Mouse (Mus musculus) embryonic facial prominence, embryonic 13.5 days (tissue): ENCODE measurements around the gene Bicc1. TPM values are rescaled to one million over a fixed set of nuclear protein-coding genes. Genes with fewer than 3 reads are reported as not detected.

Source experiments
- ATAC-seq: fragments of 200-750 bp; cut with Nextera tagmentation; 2 replicates; pipeline ENCODE4 v1.8.0; 2017; ENCODE audit warnings: low read depth; ENCODE audit not compliant: insufficient number of reproducible peaks, insufficient read depth, low FRiP score, low TSS enrichment
- H3K27ac ChIP-seq: fragments of 300-500 bp; sonication (generic); 2 replicates; pipeline ENCODE4 v1.5.1; 2015; ENCODE audit warnings: moderate library complexity, mild to moderate bottlenecking, inconsistent platforms
- H3K27me3 ChIP-seq: fragments of 300-500 bp; sonication (generic); 2 replicates; pipeline ENCODE4 v1.6.1; 2015; ENCODE audit warnings: mild to moderate bottlenecking, inconsistent platforms
- H3K36me3 ChIP-seq: fragments of 300-500 bp; sonication (generic); 2 replicates; pipeline ENCODE4 v1.6.1; 2015; ENCODE audit warnings: mild to moderate bottlenecking, inconsistent platforms
- H3K4me1 ChIP-seq: fragments of 300-500 bp; sonication (generic); 2 replicates; pipeline ENCODE4 v1.6.1; 2015; ENCODE audit warnings: inconsistent platforms
- H3K4me2 ChIP-seq: fragments of 300-500 bp; sonication (generic); 2 replicates; pipeline ENCODE4 v1.6.1; 2015; ENCODE audit warnings: moderate library complexity, mild to moderate bottlenecking, inconsistent platforms
- H3K4me3 ChIP-seq: fragments of 300-500 bp; sonication (generic); 2 replicates; pipeline ENCODE4 v1.5.1; 2015; ENCODE audit warnings: mild to moderate bottlenecking, inconsistent platforms
- H3K9ac ChIP-seq: fragments of 300-500 bp; sonication (generic); 2 replicates; pipeline ENCODE4 v1.6.1; 2015; ENCODE audit warnings: mild to moderate bottlenecking, inconsistent platforms
- H3K9me3 ChIP-seq: fragments of 300-500 bp; sonication (generic); 2 replicates; pipeline ENCODE4 v1.6.1; 2016; ENCODE audit warnings: inconsistent platforms
- WGBS: fragments of 180-500 bp; shearing (Covaris S2); methylation state at CpG from one replicate; pipeline ENCODE4 v1.1.7; 2015; ENCODE audit warnings: mixed read lengths; 5-methylcytosine and 5-hydroxymethylcytosine counted together
- polyA plus RNA-seq: library from polyadenylated mRNA; unstranded; fragments of >200 nt; fragmentation: Nextera tagmentation; extraction: Ambion mirVana; gene quantifications from 2 replicates; pipeline ENCODE4 v1.2.1, GENCODE M21; 2015

Bicc1 gene
- polyA plus RNA-seq, 1 experiment from 2014 or later, result 25.9 TPM

DNA sequence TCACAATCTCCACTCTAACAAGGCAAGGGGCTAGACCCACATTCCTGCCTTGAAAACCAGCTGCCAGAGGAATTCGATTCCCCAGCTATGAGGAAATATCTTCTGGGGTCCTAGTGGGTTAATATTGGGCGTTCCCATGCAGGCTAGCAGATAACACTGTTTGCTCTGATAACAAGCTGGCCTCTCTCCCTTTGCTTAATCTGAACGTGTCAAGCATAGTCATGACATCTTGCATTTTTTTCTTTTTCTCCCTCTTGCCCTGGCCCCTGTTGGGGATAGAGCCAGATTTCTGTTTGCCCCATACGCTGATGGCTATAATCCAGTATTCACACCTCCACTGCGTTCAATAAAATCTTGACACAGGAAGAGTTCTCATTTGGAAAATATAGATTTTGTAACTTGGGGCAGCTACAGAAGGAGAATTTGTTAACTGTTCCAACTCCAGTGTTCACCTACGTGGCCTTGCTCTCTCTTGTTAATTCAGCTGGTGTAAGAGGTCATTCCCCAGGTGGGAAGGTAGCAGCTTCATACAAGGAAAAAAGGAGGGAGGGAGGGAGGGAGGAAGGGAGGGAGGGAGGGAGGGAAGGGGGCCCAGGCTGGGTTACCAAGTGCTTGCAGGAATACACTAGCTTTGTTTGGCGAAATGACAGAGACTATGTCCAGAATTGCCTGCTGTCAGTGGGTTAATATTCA, 24.0 kb upstream of the Bicc1 start:
- Histone ChIP-seq H3K9me3 (no peaks in the 10 kb centered on the region), H3K27me3 (no peaks in the 10 kb centered on the region), H3K4me2 (no peak overlapping the region), H3K27ac (no peak overlapping the region), H3K4me1 (peaks cover 20% of the 10 kb centered on the region), H3K9ac (no peak overlapping the region), H3K36me3 (no peaks in the 10 kb centered on the region), H3K4me3 (no peak overlapping the region)
- no peak for ATAC-seq
- 49% methylated on average over 7 of the region's 7 CpGs for WGBS

DNA sequence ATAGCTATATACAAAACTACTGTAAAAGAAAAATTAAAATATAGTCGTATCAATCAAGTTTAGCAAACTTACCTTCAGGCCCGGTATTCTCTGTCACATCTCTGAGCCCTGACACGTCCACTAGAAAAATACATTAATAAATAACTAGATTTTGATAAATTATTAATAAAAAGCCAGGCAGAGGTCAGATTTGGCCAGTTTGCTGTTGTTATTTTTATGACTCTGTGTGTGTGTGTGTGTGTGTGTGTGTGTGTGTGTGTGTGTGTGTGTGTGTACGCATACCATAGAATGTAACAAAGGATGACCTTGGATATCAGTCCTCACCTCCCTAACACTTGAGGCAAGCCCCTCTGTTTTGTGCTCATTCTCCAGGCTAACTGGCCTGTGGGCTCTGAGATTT, 22.4 kb upstream of the Bicc1 start:
- Histone ChIP-seq H3K9ac (no peak overlapping the region), H3K4me1 (peaks cover 20% of the 10 kb centered on the region), H3K27me3 (no peaks in the 10 kb centered on the region), H3K4me3 (no peak overlapping the region), H3K27ac (no peak overlapping the region), H3K9me3 (no peaks in the 10 kb centered on the region), H3K36me3 (no peaks in the 10 kb centered on the region), H3K4me2 (no peak overlapping the region)
- ATAC-seq, result no peak
- 91% methylated on average over 4 of the region's 4 CpGs for WGBS

DNA sequence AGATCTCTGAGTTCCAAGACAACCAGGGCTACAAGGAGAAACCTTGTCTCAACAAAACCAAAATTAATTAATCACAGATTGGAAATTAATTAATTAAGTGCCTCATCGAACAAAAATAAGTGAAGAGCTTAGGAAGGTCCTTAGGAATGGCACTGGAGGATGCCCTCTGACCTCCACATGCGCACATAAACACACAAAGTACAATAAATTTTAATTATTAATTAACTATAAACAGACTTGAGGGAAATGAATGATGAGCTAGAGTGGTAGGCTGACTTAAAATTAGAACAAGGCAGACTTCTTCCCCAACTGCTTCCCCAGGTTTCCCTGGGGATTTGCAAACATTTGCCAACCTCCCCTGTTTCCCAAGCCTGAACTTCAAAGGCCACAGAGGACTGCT, 21.6 kb upstream of the Bicc1 start:
- peaks cover 20% of the 10 kb centered on the region for H3K4me1 ChIP-seq
- H3K27ac ChIP-seq, result no peak overlapping the region
- no peak overlapping the region for H3K4me2 ChIP-seq
- no peaks in the 10 kb centered on the region for H3K9me3 ChIP-seq
- ATAC-seq, result no peak
- no peaks in the 10 kb centered on the region for H3K36me3 ChIP-seq
- H3K9ac ChIP-seq, result no peak overlapping the region
- no peaks in the 10 kb centered on the region for H3K27me3 ChIP-seq
- no peak overlapping the region for H3K4me3 ChIP-seq
- WGBS, result 82% methylated on average over 2 of the region's 2 CpGs

DNA sequence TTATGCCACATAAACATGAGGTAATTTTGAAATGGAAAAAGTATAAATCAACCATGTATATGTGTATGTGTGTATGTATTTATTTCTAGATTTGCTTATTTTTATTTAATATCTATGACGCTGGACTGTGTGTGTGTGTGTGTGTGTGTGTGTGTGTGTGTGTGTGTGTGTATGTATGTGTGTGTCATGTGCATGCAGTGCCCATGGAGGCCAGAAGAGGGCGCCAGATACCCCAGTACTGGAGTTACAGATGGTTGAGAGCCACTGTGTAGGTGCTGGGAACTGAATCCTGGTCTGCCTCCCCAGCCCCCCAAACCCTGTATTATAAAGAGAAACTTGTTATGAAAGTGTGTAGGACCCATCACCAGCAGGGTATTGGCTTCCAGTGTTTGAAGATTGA, 20.6 kb upstream of the Bicc1 start:
- no peak for ATAC-seq
- Histone ChIP-seq H3K36me3 (no peaks in the 10 kb centered on the region), H3K4me2 (no peak overlapping the region), H3K27me3 (no peaks in the 10 kb centered on the region), H3K9ac (no peak overlapping the region), H3K4me1 (peaks cover 12% of the 10 kb centered on the region), H3K27ac (no peak overlapping the region), H3K4me3 (no peak overlapping the region), H3K9me3 (no peaks in the 10 kb centered on the region)
- 62% methylated on average over 2 of the region's 2 CpGs for WGBS

DNA sequence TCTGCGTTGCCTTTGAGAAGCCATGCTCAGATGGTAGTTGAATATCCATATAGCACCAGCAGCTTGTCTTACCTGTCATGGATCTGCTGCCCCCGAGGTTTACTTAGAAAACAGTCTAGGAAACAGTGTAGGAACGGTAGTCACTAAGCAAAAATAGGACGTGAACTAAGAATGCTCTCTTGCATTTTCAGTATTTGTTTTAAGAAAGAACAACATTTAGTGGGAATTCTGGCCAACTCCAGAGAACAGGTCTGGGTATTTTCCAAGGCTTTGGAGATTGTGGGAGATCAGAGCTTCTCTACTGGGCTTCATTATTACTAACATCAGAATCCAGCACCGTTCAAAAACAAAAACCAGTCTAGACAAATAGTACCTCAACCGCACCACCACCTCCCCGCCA, 17.7 kb upstream of the Bicc1 start:
- Histone ChIP-seq H3K27me3 (no peaks in the 10 kb centered on the region), H3K36me3 (no peaks in the 10 kb centered on the region), H3K4me2 (no peak overlapping the region), H3K4me3 (no peak overlapping the region), H3K4me1 (no peaks in the 10 kb centered on the region), H3K27ac (no peak overlapping the region), H3K9ac (no peak overlapping the region), H3K9me3 (no peaks in the 10 kb centered on the region)
- 86% methylated on average over 7 of the region's 7 CpGs for WGBS
- no peak for ATAC-seq

DNA sequence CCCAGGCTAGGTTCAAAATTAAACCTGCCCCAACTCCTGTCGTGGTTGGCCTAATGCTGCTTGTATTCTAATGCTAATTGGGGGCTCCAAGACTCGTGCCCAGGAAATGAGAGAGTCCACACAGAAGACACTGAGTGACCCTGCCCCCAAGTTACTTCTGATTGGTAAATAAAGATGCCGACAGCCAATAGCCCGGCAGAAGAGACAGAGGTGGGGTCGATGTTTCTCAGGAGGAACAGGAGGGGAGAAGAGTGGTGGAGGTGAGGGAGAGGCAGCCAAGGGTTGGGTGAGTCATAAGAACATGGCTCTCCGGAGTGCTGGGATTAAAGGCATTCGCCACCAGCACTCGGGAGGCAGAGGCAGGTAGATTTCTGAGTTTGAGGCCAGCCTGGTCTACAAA, 16.8 kb upstream of the Bicc1 start:
- H3K4me3 ChIP-seq, result no peak overlapping the region
- H3K27me3 ChIP-seq, result no peaks in the 10 kb centered on the region
- 75% methylated on average over 8 of the region's 8 CpGs for WGBS
- no peak overlapping the region for H3K27ac ChIP-seq
- H3K4me1 ChIP-seq, result no peaks in the 10 kb centered on the region
- H3K9ac ChIP-seq, result no peak overlapping the region
- H3K9me3 ChIP-seq, result no peaks in the 10 kb centered on the region
- H3K4me2 ChIP-seq, result no peak overlapping the region
- H3K36me3 ChIP-seq, result no peaks in the 10 kb centered on the region
- no peak for ATAC-seq

DNA sequence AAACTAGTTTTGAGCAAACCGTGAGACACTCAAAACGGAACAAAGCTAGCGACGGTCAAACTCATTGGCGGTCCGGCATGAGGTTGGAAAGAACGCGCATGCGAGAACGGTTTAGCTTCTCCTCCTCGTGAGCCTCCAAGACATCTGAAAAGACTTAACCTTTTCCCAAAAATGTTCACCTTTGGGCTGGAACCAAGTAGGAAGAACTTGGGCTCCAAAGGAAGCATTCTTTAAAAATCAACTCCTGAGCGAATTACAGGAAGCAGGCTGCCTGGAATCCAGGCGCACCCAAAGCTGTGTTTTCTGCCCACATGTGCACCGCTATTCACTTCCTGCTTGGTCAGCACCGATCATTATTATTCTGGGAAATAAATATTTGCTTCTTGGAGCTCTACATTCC, 15.8 kb upstream of the Bicc1 start:
- no peak overlapping the region for H3K4me3 ChIP-seq
- no peaks in the 10 kb centered on the region for H3K9me3 ChIP-seq
- no peak overlapping the region for H3K27ac ChIP-seq
- H3K36me3 ChIP-seq, result no peaks in the 10 kb centered on the region
- no peak overlapping the region for H3K4me2 ChIP-seq
- H3K9ac ChIP-seq, result no peak overlapping the region
- no peaks in the 10 kb centered on the region for H3K27me3 ChIP-seq
- no peaks in the 10 kb centered on the region for H3K4me1 ChIP-seq
- no peak for ATAC-seq
- 90% methylated on average over 15 of the region's 15 CpGs for WGBS

DNA sequence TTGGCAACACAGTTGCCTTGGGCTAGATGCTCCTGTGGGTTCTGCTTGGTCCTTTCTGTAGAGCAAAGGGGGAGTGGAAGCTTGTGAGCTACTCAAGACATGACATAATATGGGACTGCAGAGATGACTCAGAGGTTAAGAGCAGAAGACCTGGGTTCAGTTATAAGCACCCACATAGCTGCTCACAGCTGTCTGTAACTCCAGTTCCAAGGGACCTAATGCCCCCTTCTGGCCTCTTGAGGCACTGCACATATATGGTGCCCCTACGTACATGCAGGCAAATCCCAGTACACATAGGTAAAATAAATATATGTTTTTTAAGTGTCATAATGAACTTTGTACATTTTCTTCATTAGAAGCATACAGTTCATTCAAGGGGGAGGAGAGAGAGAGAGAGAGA, 11.9 kb upstream of the Bicc1 start:
- Histone ChIP-seq H3K4me1 (no peaks in the 10 kb centered on the region), H3K27me3 (no peaks in the 10 kb centered on the region), H3K27ac (no peak overlapping the region), H3K4me3 (no peak overlapping the region), H3K36me3 (no peaks in the 10 kb centered on the region), H3K9ac (no peak overlapping the region), H3K4me2 (no peak overlapping the region), H3K9me3 (no peaks in the 10 kb centered on the region)
- 97% methylated on average over 1 of the region's 1 CpGs for WGBS
- ATAC-seq, result no peak

DNA sequence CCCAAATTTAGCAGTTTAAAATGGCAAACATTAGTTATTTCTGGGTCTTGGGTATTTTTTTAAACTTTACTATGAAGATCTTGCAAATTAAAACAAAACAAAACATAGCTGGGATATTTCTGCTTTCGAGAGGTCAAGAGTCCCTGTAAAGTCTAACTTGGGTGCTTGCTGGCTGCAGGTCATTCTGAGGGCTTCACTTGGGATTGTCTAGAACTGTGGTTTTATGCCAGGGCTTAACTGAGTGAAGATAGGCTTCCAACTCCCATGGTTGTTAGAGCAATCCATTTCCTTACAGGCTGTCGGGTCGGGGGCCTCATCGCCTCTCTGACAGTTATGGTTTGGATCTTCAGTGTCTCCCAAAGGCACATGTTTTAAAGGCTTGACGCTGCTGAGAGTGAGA, 11.3 kb upstream of the Bicc1 start:
- no peaks in the 10 kb centered on the region for H3K9me3 ChIP-seq
- H3K9ac ChIP-seq, result no peak overlapping the region
- 91% methylated on average over 5 of the region's 5 CpGs for WGBS
- no peaks in the 10 kb centered on the region for H3K36me3 ChIP-seq
- no peaks in the 10 kb centered on the region for H3K27me3 ChIP-seq
- no peak overlapping the region for H3K4me2 ChIP-seq
- no peaks in the 10 kb centered on the region for H3K4me1 ChIP-seq
- H3K4me3 ChIP-seq, result no peak overlapping the region
- ATAC-seq, result no peak
- H3K27ac ChIP-seq, result no peak overlapping the region

DNA sequence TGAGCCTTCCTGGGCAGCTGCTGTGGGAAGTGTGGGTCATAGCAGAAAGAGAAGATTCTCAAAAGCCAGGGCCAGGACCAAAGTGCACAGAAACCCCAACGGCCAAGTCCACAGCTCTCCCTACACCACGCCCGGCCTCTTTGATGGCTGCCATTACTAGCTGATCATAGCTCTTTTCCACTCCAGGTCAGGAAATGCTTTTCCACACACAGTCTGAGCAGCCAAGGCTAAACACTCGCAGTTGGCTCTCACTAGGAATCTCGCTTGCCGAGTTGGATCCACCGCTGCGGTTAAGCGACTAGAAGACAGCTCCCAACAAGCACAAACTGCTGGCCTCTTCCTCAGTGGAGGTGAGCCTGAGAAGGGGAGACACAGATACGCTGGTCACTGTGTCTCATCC, 10.3 kb upstream of the Bicc1 start:
- no peak for ATAC-seq
- H3K4me1 ChIP-seq, result no peaks in the 10 kb centered on the region
- H3K4me3 ChIP-seq, result no peak overlapping the region
- no peak overlapping the region for H3K4me2 ChIP-seq
- H3K27me3 ChIP-seq, result no peaks in the 10 kb centered on the region
- H3K9ac ChIP-seq, result no peak overlapping the region
- 90% methylated on average over 10 of the region's 10 CpGs for WGBS
- H3K27ac ChIP-seq, result no peak overlapping the region
- H3K9me3 ChIP-seq, result no peaks in the 10 kb centered on the region
- no peaks in the 10 kb centered on the region for H3K36me3 ChIP-seq

DNA sequence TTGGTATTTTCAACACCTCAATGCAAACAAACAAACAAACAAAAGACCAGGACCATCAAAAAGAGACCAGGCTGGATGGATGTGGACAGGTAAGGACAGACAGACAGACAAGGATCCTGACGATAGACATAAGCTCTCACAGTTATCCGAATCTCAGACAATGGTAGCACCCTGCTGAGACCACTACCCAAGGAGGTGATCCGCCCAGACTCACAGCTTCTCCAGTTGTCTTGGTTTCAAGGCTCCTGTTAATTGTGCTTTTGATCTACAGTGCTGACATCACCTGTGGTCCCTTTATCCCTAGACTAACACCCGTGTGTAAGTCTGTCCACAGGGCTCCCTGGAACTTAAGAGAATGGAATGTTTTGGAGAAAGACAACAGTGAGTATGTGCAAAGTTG, 9.7 kb upstream of the Bicc1 start:
- Histone ChIP-seq H3K27ac (no peak overlapping the region), H3K4me1 (no peaks in the 10 kb centered on the region), H3K4me2 (no peak overlapping the region), H3K4me3 (no peak overlapping the region), H3K36me3 (no peaks in the 10 kb centered on the region), H3K9ac (no peak overlapping the region), H3K27me3 (peaks cover under 1% of the 10 kb centered on the region; the same call in 1 of the 2 replicates), H3K9me3 (no peaks in the 10 kb centered on the region)
- 64% methylated on average over 4 of the region's 4 CpGs for WGBS
- no peak for ATAC-seq

DNA sequence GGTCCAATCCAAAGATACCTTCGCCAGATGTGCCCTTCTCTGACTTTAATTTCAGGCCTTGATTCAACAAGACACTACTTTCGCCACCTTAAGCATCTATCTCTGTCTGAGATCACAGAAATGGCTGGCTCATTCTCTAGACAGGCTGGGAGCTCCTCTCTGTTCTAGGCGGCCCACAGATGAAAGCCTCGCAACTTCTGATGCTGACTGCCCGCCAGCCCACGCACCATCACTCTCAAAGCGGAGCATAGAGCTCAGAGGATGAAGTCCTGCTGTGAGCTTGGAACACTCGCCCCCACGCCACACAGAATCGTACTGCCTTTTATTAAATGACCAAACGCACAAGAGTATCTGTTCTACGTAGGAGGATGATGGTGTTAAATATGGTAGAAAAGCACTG, 949 bp upstream of the Bicc1 start:
- 80% methylated on average over 12 of the region's 12 CpGs for WGBS
- H3K4me3 ChIP-seq, result no peak overlapping the region
- H3K9ac ChIP-seq, result no peak overlapping the region
- ATAC-seq, result no peak
- H3K9me3 ChIP-seq, result no peaks in the 10 kb centered on the region
- peaks cover 15% of the 10 kb centered on the region for H3K27me3 ChIP-seq
- no peak overlapping the region for H3K4me2 ChIP-seq
- H3K27ac ChIP-seq, result no peak overlapping the region
- peaks cover 16% of the 10 kb centered on the region for H3K4me1 ChIP-seq
- no peaks in the 10 kb centered on the region for H3K36me3 ChIP-seq
